Mouse (Mus musculus): ENCODE measurements around the gene Aqp9. TPM values are rescaled to one million over a fixed set of nuclear protein-coding genes. Genes with fewer than 3 reads are reported as not detected.

Aqp9 gene
- polyA plus RNA-seq, 1 experiment from 2014 or later: 0.12 TPM

GRCm38 (mm10) chr9:71151386-71151785 lies 17.1 kb downstream of the Aqp9 start:
- Histone ChIP-seq H3K9ac (ENCODE audit: low read length) (no peak overlapping the region), H3K36me3 (ENCODE audit: control insufficient read depth, insufficient read depth, low read length) (no peaks in the 10 kb centered on the region), H3K4me2 (no peak overlapping the region), H3K9me3 (ENCODE audit: control insufficient read depth, low read length) (no peaks in the 10 kb centered on the region), H3K27me3 (ENCODE audit: control insufficient read depth, insufficient read depth, low read length) (no peaks in the 10 kb centered on the region), H3K27ac (ENCODE audit: low read depth, low read length) (no peak overlapping the region), H3K4me3 (ENCODE audit: low read depth, low read length) (no peak overlapping the region), H3K4me1 (ENCODE audit: control insufficient read depth, insufficient read depth, low read length) (no peaks in the 10 kb centered on the region)
- DNase-seq (ENCODE audit: low spot score, missing footprints): no peak
- 52% methylated on average over 6 of the region's 6 CpGs for whole genome bisulfite sequencing
- no peak for ATAC-seq (ENCODE audit: low FRiP score)

- WGBS: 89% methylated on average over 4 of the region's 4 CpGs
- Histone ChIP-seq H3K27me3 (ENCODE audit: control insufficient read depth, insufficient read depth, low read length) (no peaks in the 10 kb centered on the region), H3K4me3 (ENCODE audit: low read depth, low read length) (no peak overlapping the region), H3K9me3 (ENCODE audit: control insufficient read depth, low read length) (no peaks in the 10 kb centered on the region), H3K27ac (ENCODE audit: low read depth, low read length) (no peak overlapping the region), H3K9ac (ENCODE audit: low read length) (no peak overlapping the region), H3K4me2 (no peak overlapping the region), H3K4me1 (ENCODE audit: control insufficient read depth, insufficient read depth, low read length) (no peaks in the 10 kb centered on the region), H3K36me3 (ENCODE audit: control insufficient read depth, insufficient read depth, low read length) (no peaks in the 10 kb centered on the region)
- ATAC-seq (ENCODE audit: low FRiP score) (no peak), DNase-seq (ENCODE audit: low spot score, missing footprints) (no peak)
These were observed 18.3 kb downstream of the Aqp9 start for GRCm38 (mm10) chr9:71150175-71150574.

DNA sequence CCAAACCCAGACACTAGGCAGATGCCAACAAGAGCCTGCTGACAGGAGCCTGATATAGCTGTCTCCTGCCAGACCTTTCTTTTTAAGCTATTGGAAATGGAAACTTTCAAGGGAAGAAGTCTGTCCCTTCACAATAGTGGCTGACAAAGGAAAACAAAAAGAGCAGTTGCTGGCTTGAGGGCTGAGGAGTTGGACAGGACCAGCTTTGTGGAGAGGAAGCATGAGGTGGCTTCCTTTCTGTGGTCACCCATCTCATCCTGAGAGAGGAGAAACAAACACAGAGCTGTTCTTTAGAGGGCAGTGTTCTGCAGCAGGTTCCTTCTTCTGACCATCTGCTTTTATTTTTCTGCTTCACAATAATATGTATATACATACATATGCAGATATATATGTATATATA lies 19.6 kb downstream of the Aqp9 start:
- H3K9ac ChIP-seq (ENCODE audit: low read length): no peak overlapping the region
- no peak overlapping the region for H3K4me3 ChIP-seq (ENCODE audit: low read depth, low read length)
- no peak overlapping the region for H3K4me2 ChIP-seq
- H3K4me1 ChIP-seq (ENCODE audit: control insufficient read depth, insufficient read depth, low read length): no peaks in the 10 kb centered on the region
- no peak overlapping the region for H3K27ac ChIP-seq (ENCODE audit: low read depth, low read length)
- no peaks in the 10 kb centered on the region for H3K9me3 ChIP-seq (ENCODE audit: control insufficient read depth, low read length)
- H3K27me3 ChIP-seq (ENCODE audit: control insufficient read depth, insufficient read depth, low read length): no peaks in the 10 kb centered on the region
- ATAC-seq (ENCODE audit: low FRiP score) (no peak), DNase-seq (ENCODE audit: low spot score, missing footprints) (no peak)
- no peaks in the 10 kb centered on the region for H3K36me3 ChIP-seq (ENCODE audit: control insufficient read depth, insufficient read depth, low read length)

- Histone ChIP-seq H3K4me3 (ENCODE audit: low read depth, low read length) (no peak overlapping the region), H3K9me3 (ENCODE audit: control insufficient read depth, low read length) (no peaks in the 10 kb centered on the region), H3K36me3 (ENCODE audit: control insufficient read depth, insufficient read depth, low read length) (no peaks in the 10 kb centered on the region), H3K4me2 (no peak overlapping the region), H3K4me1 (ENCODE audit: control insufficient read depth, insufficient read depth, low read length) (no peaks in the 10 kb centered on the region), H3K9ac (ENCODE audit: low read length) (no peak overlapping the region), H3K27ac (ENCODE audit: low read depth, low read length) (no peak overlapping the region), H3K27me3 (ENCODE audit: control insufficient read depth, insufficient read depth, low read length) (no peaks in the 10 kb centered on the region)
- DNase-seq (ENCODE audit: low spot score, missing footprints) (no peak), ATAC-seq (ENCODE audit: low FRiP score) (no peak)
- 90% methylated on average over 10 of the region's 10 CpGs for WGBS
These were observed 22.3 kb downstream of the Aqp9 start for GRCm38 (mm10) chr9:71146210-71146609.

GRCm38 (mm10) chr9:71140205-71140604 lies 28.3 kb downstream of the Aqp9 start:
- Histone ChIP-seq H3K9me3 (ENCODE audit: control insufficient read depth, low read length) (no peaks in the 10 kb centered on the region), H3K4me3 (ENCODE audit: low read depth, low read length) (no peak overlapping the region), H3K4me2 (no peak overlapping the region), H3K9ac (ENCODE audit: low read length) (no peak overlapping the region), H3K36me3 (ENCODE audit: control insufficient read depth, insufficient read depth, low read length) (no peaks in the 10 kb centered on the region), H3K4me1 (ENCODE audit: control insufficient read depth, insufficient read depth, low read length) (no peaks in the 10 kb centered on the region), H3K27ac (ENCODE audit: low read depth, low read length) (no peak overlapping the region), H3K27me3 (ENCODE audit: control insufficient read depth, insufficient read depth, low read length) (no peaks in the 10 kb centered on the region)
- ATAC-seq (ENCODE audit: low FRiP score) (no peak), DNase-seq (ENCODE audit: low spot score, missing footprints) (no peak)
- WGBS: 86% methylated on average over 8 of the region's 8 CpGs

- no peaks in the 10 kb centered on the region for H3K4me1 ChIP-seq (ENCODE audit: control insufficient read depth, insufficient read depth, low read length)
- no peak overlapping the region for H3K4me3 ChIP-seq (ENCODE audit: low read depth, low read length)
- ATAC-seq (ENCODE audit: low FRiP score): no peak
- H3K9me3 ChIP-seq (ENCODE audit: control insufficient read depth, low read length): no peaks in the 10 kb centered on the region
- no peaks in the 10 kb centered on the region for H3K36me3 ChIP-seq (ENCODE audit: control insufficient read depth, insufficient read depth, low read length)
- H3K27ac ChIP-seq (ENCODE audit: low read depth, low read length): no peak overlapping the region
- no peak for DNase-seq (ENCODE audit: low spot score, missing footprints)
- H3K4me2 ChIP-seq: no peak overlapping the region
- no peak overlapping the region for H3K9ac ChIP-seq (ENCODE audit: low read length)
- WGBS: 92% methylated on average over 2 of the region's 2 CpGs
- H3K27me3 ChIP-seq (ENCODE audit: control insufficient read depth, insufficient read depth, low read length): no peaks in the 10 kb centered on the region
These were observed 29.5 kb downstream of the Aqp9 start for GRCm38 (mm10) chr9:71138936-71139335.

- WGBS: 81% methylated on average over 6 of the region's 6 CpGs
- Histone ChIP-seq H3K9me3 (ENCODE audit: control insufficient read depth, low read length) (no peaks in the 10 kb centered on the region), H3K4me2 (no peak overlapping the region), H3K9ac (ENCODE audit: low read length) (no peak overlapping the region), H3K27me3 (ENCODE audit: control insufficient read depth, insufficient read depth, low read length) (no peaks in the 10 kb centered on the region), H3K36me3 (ENCODE audit: control insufficient read depth, insufficient read depth, low read length) (no peaks in the 10 kb centered on the region), H3K4me3 (ENCODE audit: low read depth, low read length) (no peak overlapping the region), H3K4me1 (ENCODE audit: control insufficient read depth, insufficient read depth, low read length) (no peaks in the 10 kb centered on the region), H3K27ac (ENCODE audit: low read depth, low read length) (no peak overlapping the region)
- ATAC-seq (ENCODE audit: low FRiP score) (no peak), DNase-seq (ENCODE audit: low spot score, missing footprints) (no peak)
These were observed 31.1 kb downstream of the Aqp9 start for GRCm38 (mm10) chr9:71137267-71137945.

DNA sequence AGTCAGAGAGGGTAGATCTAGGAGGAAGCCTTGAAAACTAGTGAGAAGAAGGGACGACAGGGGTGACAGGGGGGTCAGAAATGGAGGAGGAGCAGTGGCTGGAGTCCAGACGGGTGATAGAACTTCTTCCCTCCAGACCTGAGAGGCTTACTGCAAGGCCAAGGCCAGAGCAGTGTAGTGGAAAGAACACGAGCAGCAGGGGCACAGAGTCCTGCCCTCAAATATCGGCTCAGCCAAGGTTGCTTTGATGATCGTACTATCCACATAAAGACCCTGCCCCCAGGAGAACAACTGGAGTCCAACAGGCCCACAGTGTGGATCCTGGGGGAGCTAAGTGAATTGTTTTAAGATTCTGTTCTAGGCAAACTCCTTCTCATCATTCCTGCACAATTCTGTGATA lies 33.4 kb downstream of the Aqp9 start:
- Histone ChIP-seq H3K4me1 (ENCODE audit: control insufficient read depth, insufficient read depth, low read length) (no peaks in the 10 kb centered on the region), H3K4me3 (ENCODE audit: low read depth, low read length) (no peak overlapping the region), H3K9ac (ENCODE audit: low read length) (no peak overlapping the region), H3K27ac (ENCODE audit: low read depth, low read length) (no peak overlapping the region), H3K4me2 (no peak overlapping the region), H3K9me3 (ENCODE audit: control insufficient read depth, low read length) (no peaks in the 10 kb centered on the region), H3K36me3 (ENCODE audit: control insufficient read depth, insufficient read depth, low read length) (no peaks in the 10 kb centered on the region), H3K27me3 (ENCODE audit: control insufficient read depth, insufficient read depth, low read length) (no peaks in the 10 kb centered on the region)
- ATAC-seq (ENCODE audit: low FRiP score) (no peak), DNase-seq (ENCODE audit: low spot score, missing footprints) (no peak)
- WGBS: 66% methylated on average over 5 of the region's 5 CpGs

DNA sequence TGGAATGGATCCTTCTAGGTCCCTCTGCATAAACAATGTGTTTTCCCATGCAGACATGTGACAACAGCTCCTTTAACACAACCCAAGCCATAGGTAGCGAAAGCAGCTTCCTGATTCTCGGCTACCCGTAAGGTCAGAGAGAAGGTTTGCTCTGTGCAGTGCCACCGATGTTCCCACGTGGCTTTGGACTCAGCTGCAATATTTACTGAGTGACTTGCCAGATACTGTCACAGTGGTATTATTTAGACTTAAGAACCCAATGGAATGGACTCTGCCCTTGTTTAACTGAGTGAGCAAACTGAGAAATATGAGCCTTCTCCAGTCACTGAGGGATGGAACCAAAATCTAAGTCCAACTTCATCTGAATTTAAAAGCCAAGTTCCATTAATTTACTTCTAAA lies 35.3 kb downstream of the Aqp9 start:
- Histone ChIP-seq H3K9ac (ENCODE audit: low read length) (no peak overlapping the region), H3K4me2 (no peak overlapping the region), H3K9me3 (ENCODE audit: control insufficient read depth, low read length) (no peaks in the 10 kb centered on the region), H3K27ac (ENCODE audit: low read depth, low read length) (no peak overlapping the region), H3K4me1 (ENCODE audit: control insufficient read depth, insufficient read depth, low read length) (no peaks in the 10 kb centered on the region), H3K36me3 (ENCODE audit: control insufficient read depth, insufficient read depth, low read length) (no peaks in the 10 kb centered on the region), H3K27me3 (ENCODE audit: control insufficient read depth, insufficient read depth, low read length) (no peaks in the 10 kb centered on the region), H3K4me3 (ENCODE audit: low read depth, low read length) (no peak overlapping the region)
- WGBS: 92% methylated on average over 5 of the region's 5 CpGs
- ATAC-seq (ENCODE audit: low FRiP score) (no peak), DNase-seq (ENCODE audit: low spot score, missing footprints) (no peak)
